Comparison of ENCODE assay signal across 10 mouse cellular contexts in the genomic region with DNA sequence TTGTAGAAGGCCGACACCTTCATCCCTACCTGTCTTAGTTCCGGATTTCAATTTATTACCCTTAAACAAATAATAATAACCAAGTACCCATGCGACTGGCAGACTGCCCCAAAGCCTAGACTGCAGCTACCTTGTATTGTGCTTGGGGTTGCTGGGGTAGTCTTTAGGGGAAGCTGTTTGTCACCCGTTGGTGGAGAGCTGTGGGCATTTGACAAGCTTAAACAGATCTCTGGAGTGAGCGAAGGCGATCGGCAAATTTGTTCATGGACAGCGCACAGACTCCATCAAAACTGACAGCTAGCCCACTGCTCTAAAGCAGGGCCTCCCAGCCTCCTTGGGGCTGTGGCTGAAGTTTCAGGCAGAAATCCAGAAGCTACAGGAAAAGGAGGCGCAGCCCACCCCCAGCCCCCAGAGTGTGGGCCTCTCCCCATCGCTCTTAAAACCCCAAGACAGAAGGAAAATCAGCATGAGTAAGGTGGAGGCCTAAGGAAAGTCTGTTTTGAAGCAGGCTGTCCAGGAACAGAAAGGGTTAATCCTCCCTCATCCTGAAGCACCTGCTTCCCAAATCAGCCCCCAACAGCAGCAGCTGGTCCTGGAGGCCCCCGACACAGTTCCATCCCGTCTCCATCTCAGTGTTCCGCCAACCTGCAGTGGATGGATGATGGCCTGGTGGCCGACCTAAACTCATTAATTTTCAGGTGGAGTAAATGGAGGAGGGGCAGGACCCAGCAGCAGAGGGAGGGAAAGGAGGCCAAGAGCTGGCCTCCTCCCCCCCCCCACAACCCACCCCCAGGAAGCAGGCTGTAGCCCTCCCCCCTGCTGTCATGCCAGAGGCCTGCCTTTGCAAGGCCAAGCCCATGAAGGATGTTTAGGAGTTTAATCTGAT.
DNase-seq lines count a peak whose midpoint lies in the region; ATAC-seq lines count a peak whose summit lies in the region.
"Had no signal": no experiment of that assay in that cellular context is flagged by ENCODE, and none has a peak within 500 bp of the region (broad histone marks: within the 10 kb centered on the region; RNA-seq: fewer than 3 reads in every experiment).

No protein-coding gene starts in this region.

- H3K9ac ChIP-seq in kidney, embryonic 16.5 days (replicated peaks; ENCODE audit: low read length) = no peak overlapping the region
- peak overlapping the region; percentile 95 for H3K9ac ChIP-seq in hindbrain, embryonic 11.5 days (ENCODE audit: low read depth, low read length)
- H3K9ac ChIP-seq in midbrain, embryonic 16.5 days (ENCODE audit: low read depth, low read length) = peak overlapping the region; percentile 100
- H3K9ac ChIP-seq in intestine, embryonic 16.5 days (ENCODE audit: low read depth, low read length) = no peak overlapping the region
- H3K9ac ChIP-seq: embryonic facial prominence, embryonic 15.5 days had no signal

- DNase-seq in kidney, postnatal 10 days = no peak
- peak; percentile 72 for DNase-seq in cerebellum, postnatal 14 days
- peak; percentile 51 for DNase-seq in hindbrain, embryonic 11.5 days (ENCODE audit: low spot score)
- no peak for DNase-seq in adrenal gland, adult 18-20 months (ENCODE audit: low spot score in 2 of 2)
- DNase-seq: heart, postnatal 36 days had no signal

- peaks cover 73% of the 10 kb centered on the region for H3K27me3 ChIP-seq in kidney, embryonic 16.5 days (ENCODE audit: insufficient read depth, low read length)
- H3K27me3 ChIP-seq in hindbrain, embryonic 11.5 days (ENCODE audit: control insufficient read depth, insufficient read depth, low read length) = peaks cover 25% of the 10 kb centered on the region; the same call in 1 of the 2 replicates
- H3K27me3 ChIP-seq in midbrain, embryonic 16.5 days (ENCODE audit: control insufficient read depth, insufficient read depth, low read depth, low read length) = no peaks in the 10 kb centered on the region
- peaks cover 64% of the 10 kb centered on the region for H3K27me3 ChIP-seq in intestine, embryonic 16.5 days (replicated peaks; ENCODE audit: control insufficient read depth, insufficient read depth, low read length)

- H3K4me3 ChIP-seq in kidney, embryonic 16.5 days (ENCODE audit: low read length) = 0 out of 2 replicates have a peak overlapping the region, but pooled peaks have one; percentile 18
- peak overlapping the region; percentile 69 for H3K4me3 ChIP-seq in hindbrain, embryonic 11.5 days (ENCODE audit: low read depth, low read length)
- peak overlapping the region; percentile 93 for H3K4me3 ChIP-seq in midbrain, embryonic 16.5 days (ENCODE audit: low read depth, low read length)
- no peak overlapping the region for H3K4me3 ChIP-seq in intestine, embryonic 16.5 days (ENCODE audit: low read length)

- no peaks in the 10 kb centered on the region for H3K36me3 ChIP-seq in kidney, embryonic 16.5 days (ENCODE audit: insufficient read depth, low read length)
- no peaks in the 10 kb centered on the region for H3K36me3 ChIP-seq in hindbrain, embryonic 11.5 days (ENCODE audit: control insufficient read depth, insufficient read depth, low read length)
- H3K36me3 ChIP-seq in midbrain, embryonic 16.5 days (ENCODE audit: control insufficient read depth, insufficient read depth, low read length) = 0 out of 2 replicates have a peak, but pooled peaks cover 5% of the 10 kb centered on the region
- H3K36me3 ChIP-seq in intestine, embryonic 16.5 days (ENCODE audit: control insufficient read depth, insufficient read depth, low read length) = no peaks in the 10 kb centered on the region
- H3K36me3 ChIP-seq: embryonic facial prominence, embryonic 15.5 days had no signal

- H3K4me2 ChIP-seq in kidney, embryonic 16.5 days (replicated peaks; ENCODE audit: low read depth, low read length) = no peak overlapping the region
- H3K4me2 ChIP-seq in hindbrain, embryonic 11.5 days (replicated peaks; ENCODE audit: low read depth, low read length) = peak overlapping the region; percentile 85
- peak overlapping the region; percentile 98 for H3K4me2 ChIP-seq in midbrain, embryonic 16.5 days (ENCODE audit: low read length)
- H3K4me2 ChIP-seq in intestine, embryonic 16.5 days (ENCODE audit: low read depth, low read length) = no peak overlapping the region

- H3K4me1 ChIP-seq in kidney, embryonic 16.5 days (ENCODE audit: insufficient read depth, low read length) = peaks cover 29% of the 10 kb centered on the region
- peaks cover 4% of the 10 kb centered on the region for H3K4me1 ChIP-seq in hindbrain, embryonic 11.5 days (replicated peaks; ENCODE audit: control insufficient read depth, insufficient read depth, low read length)
- H3K4me1 ChIP-seq in midbrain, embryonic 16.5 days (ENCODE audit: control insufficient read depth, insufficient read depth, low read length) = peaks cover 35% of the 10 kb centered on the region
- H3K4me1 ChIP-seq in intestine, embryonic 16.5 days (ENCODE audit: control insufficient read depth, insufficient read depth, low read length) = peaks cover 14% of the 10 kb centered on the region

- H3K9me3 ChIP-seq in kidney, embryonic 16.5 days (ENCODE audit: low read length) = no peaks in the 10 kb centered on the region
- H3K9me3 ChIP-seq in hindbrain, embryonic 11.5 days (ENCODE audit: control insufficient read depth, low read length) = no peaks in the 10 kb centered on the region
- H3K9me3 ChIP-seq in midbrain, embryonic 16.5 days (replicated peaks; ENCODE audit: control insufficient read depth, low read length, poor library complexity, severe bottlenecking) = no peaks in the 10 kb centered on the region
- H3K9me3 ChIP-seq in intestine, embryonic 16.5 days (ENCODE audit: control insufficient read depth, low read length) = no peaks in the 10 kb centered on the region
- H3K9me3 ChIP-seq: embryonic facial prominence, embryonic 15.5 days had no signal

- no peak for ATAC-seq in kidney, embryonic 16.5 days (ENCODE audit: low FRiP score, low TSS enrichment)
- ATAC-seq in hindbrain, embryonic 11.5 days (ENCODE audit: low FRiP score) = no peak
- ATAC-seq in midbrain, embryonic 16.5 days = no peak
- ATAC-seq in activated CD4-positive, CD25-positive, alpha-beta regulatory T cell, adult 4 months = no peak
- no peak for ATAC-seq in intestine, embryonic 16.5 days

- no peak overlapping the region for H3K27ac ChIP-seq in kidney, embryonic 16.5 days (ENCODE audit: low read length)
- H3K27ac ChIP-seq in hindbrain, embryonic 11.5 days (ENCODE audit: low read depth, low read length) = peak overlapping the region; percentile 99
- H3K27ac ChIP-seq in midbrain, embryonic 16.5 days (ENCODE audit: low read length) = peak overlapping the region; percentile 99
- H3K27ac ChIP-seq in intestine, embryonic 16.5 days (ENCODE audit: low read length) = no peak overlapping the region
- H3K27ac ChIP-seq: embryonic facial prominence, embryonic 15.5 days had no signal

- 10% methylated on average over 14 of the region's 14 CpGs for WGBS in kidney, embryonic 16.5 days
- WGBS in hindbrain, embryonic 11.5 days = 5% methylated on average over 14 of the region's 14 CpGs
- 3% methylated on average over 14 of the region's 14 CpGs for WGBS in midbrain, embryonic 16.5 days
- 16% methylated on average over 14 of the region's 14 CpGs for WGBS in intestine, embryonic 16.5 days

Comparison
In these comparisons a context has a peak if more than half of its experiments do, and no peak if none do; other contexts are left out.
1. H3K27ac ChIP-seq: peak in hindbrain, embryonic 11.5 days (single experiment) and midbrain, embryonic 16.5 days (single experiment); none in kidney, embryonic 16.5 days (single experiment) and intestine, embryonic 16.5 days (single experiment).
2. H3K4me2 ChIP-seq: peak in hindbrain, embryonic 11.5 days (single experiment) and midbrain, embryonic 16.5 days (single experiment); none in kidney, embryonic 16.5 days (single experiment) and intestine, embryonic 16.5 days (single experiment).
3. H3K9ac ChIP-seq: peak in hindbrain, embryonic 11.5 days (single experiment) and midbrain, embryonic 16.5 days (single experiment); none in kidney, embryonic 16.5 days (single experiment) and intestine, embryonic 16.5 days (single experiment).
4. DNase-seq: peak in cerebellum, postnatal 14 days (2 of 2) and hindbrain, embryonic 11.5 days (single experiment); none in kidney, postnatal 10 days (single experiment) and adrenal gland, adult 18-20 months (0 of 2).